Mouse (Mus musculus) CH12.LX (cell line): ENCODE results near the gene Pdgfa. TPM values are rescaled to one million over a fixed set of nuclear protein-coding genes. Genes with fewer than 3 reads are reported as not detected.

Experiments
- DNase-seq: peaks from one replicate; pipeline ENCODE4 v3.0.0-alpha.2; 2013; ENCODE audit errors: extremely low read depth
- H3K27ac ChIP-seq: 2 replicates; pipeline ENCODE4 v1.5.1; 2012; ENCODE audit warnings: low read depth, mild to moderate bottlenecking, control low read depth, moderate library complexity; ENCODE audit not compliant: insufficient read depth
- H3K27me3 ChIP-seq: replicated peaks from 2 replicates; pipeline ENCODE3; 2012; ENCODE audit warnings: inconsistent platforms
- H3K36me3 ChIP-seq, 2 experiments: replicated peaks in 1 of 2; 2 replicates each; pipeline versions ENCODE3 to v1.6.1; 2012; ENCODE audit warnings: inconsistent platforms in 1 of 2, low read length in 1 of 2, mild to moderate bottlenecking in 1 of 2, mixed read lengths in 1 of 2, moderate library complexity in 1 of 2; ENCODE audit not compliant: control insufficient read depth in 1 of 2, insufficient read depth in 1 of 2
- H3K4me1 ChIP-seq, 2 experiments: 2 replicates each; pipeline ENCODE4 v1.6.1; 2012; ENCODE audit warnings: inconsistent platforms in 1 of 2, moderate library complexity in 1 of 2; ENCODE audit not compliant: insufficient read depth in 2 of 2, control insufficient read depth in 1 of 2
- H3K4me2 ChIP-seq: 2 replicates; pipeline ENCODE4 v1.6.1; 2012; ENCODE audit warnings: low read depth, mild to moderate bottlenecking, control low read depth; ENCODE audit not compliant: poor library complexity, insufficient read depth, severe bottlenecking
- H3K4me3 ChIP-seq, 3 experiments: fragments of 150-350 bp in 1 of 3; sonication (generic) in 1 of 3; replicated peaks in 1 of 3; 2 replicates each; pipeline versions ENCODE3 to v1.5.1; 2011 to 2012; ENCODE audit warnings: low read depth in 2 of 3, low read length in 2 of 3, mild to moderate bottlenecking in 2 of 3, moderate library complexity in 2 of 3, control low read depth in 1 of 3, improper control_type of control experiment in 1 of 3, inconsistent platforms in 1 of 3, mixed read lengths in 1 of 3; ENCODE audit not compliant: poor library complexity in 1 of 3
- H3K79me2 ChIP-seq: replicated peaks from 2 replicates; pipeline ENCODE4 v1.6.1; 2012; ENCODE audit warnings: mild to moderate bottlenecking, moderate library complexity; ENCODE audit not compliant: control insufficient read depth, poor library complexity, insufficient read depth, severe bottlenecking; ENCODE audit errors: extremely low read depth
- H3K9ac ChIP-seq: 2 replicates; pipeline ENCODE4 v1.6.1; 2012; ENCODE audit warnings: low read depth, mild to moderate bottlenecking, control low read depth, moderate library complexity; ENCODE audit not compliant: insufficient read depth
- H3K9me3 ChIP-seq: replicated peaks from 2 replicates; pipeline ENCODE3; 2012; ENCODE audit warnings: low read length, inconsistent platforms, mixed read lengths
- BHLHE40 ChIP-seq: IDR thresholded peaks from 2 replicates; pipeline ENCODE4 v1.6.1; 2011; ENCODE audit warnings: mild to moderate bottlenecking, low read depth, low read length, improper control_type of control experiment
- CHD1 ChIP-seq: IDR thresholded peaks from 2 replicates; pipeline ENCODE4 v1.6.1; 2012; ENCODE audit warnings: low read depth, low read length, improper control_type of control experiment, inconsistent platforms
- CHD2 ChIP-seq: IDR thresholded peaks from 2 replicates; pipeline ENCODE4 v1.6.1; 2011; ENCODE audit warnings: low read length, improper control_type of control experiment
- CTCF ChIP-seq, 2 experiments: IDR thresholded peaks in 1 of 2; conservative IDR thresholded peaks in 1 of 2; 2 replicates each; pipeline ENCODE4 v1.5.1; 2011 to 2012; ENCODE audit warnings: low read depth in 2 of 2, low read length in 2 of 2, improper control_type of control experiment in 1 of 2, inconsistent platforms in 1 of 2, mild to moderate bottlenecking in 1 of 2, moderate library complexity in 1 of 2
- E2F4 ChIP-seq: IDR thresholded peaks from 2 replicates; pipeline ENCODE4 v1.6.1; 2011; ENCODE audit warnings: low read depth, low read length, improper control_type of control experiment; ENCODE audit not compliant: insufficient replicate concordance
- ELF1 ChIP-seq: IDR thresholded peaks from 2 replicates; pipeline ENCODE4 v1.6.1; 2014; ENCODE audit warnings: low read depth, mild to moderate bottlenecking, inconsistent platforms, low read length, improper control_type of control experiment
- EP300 ChIP-seq: IDR thresholded peaks from 2 replicates; pipeline ENCODE4 v1.6.1; 2011; ENCODE audit warnings: low read length, improper control_type of control experiment
- ETS1 ChIP-seq: conservative IDR thresholded peaks from 2 replicates; pipeline ENCODE4 v1.6.1; 2012; ENCODE audit warnings: low read depth, mild to moderate bottlenecking, inconsistent platforms, low read length, improper control_type of control experiment, moderate library complexity
- GABPA ChIP-seq: IDR thresholded peaks from 2 replicates; pipeline ENCODE4 v1.6.1; 2012; ENCODE audit warnings: low read depth, low read length, improper control_type of control experiment, inconsistent platforms; ENCODE audit not compliant: insufficient replicate concordance
- HCFC1 ChIP-seq: IDR thresholded peaks from 2 replicates; pipeline ENCODE4 v1.6.1; 2012; ENCODE audit warnings: low read depth, mild to moderate bottlenecking, inconsistent platforms, low read length, improper control_type of control experiment
- IRF4 ChIP-seq: IDR thresholded peaks from 2 replicates; pipeline ENCODE4 v1.6.1; 2014; ENCODE audit warnings: low read depth, mild to moderate bottlenecking, inconsistent platforms, low read length, improper control_type of control experiment
- JUN ChIP-seq: IDR thresholded peaks from 2 replicates; pipeline ENCODE4 v1.6.1; 2011; ENCODE audit warnings: low read depth, mild to moderate bottlenecking, low read length, improper control_type of control experiment, moderate library complexity; ENCODE audit not compliant: insufficient read depth
- JUND ChIP-seq: conservative IDR thresholded peaks from 2 replicates; pipeline ENCODE4 v1.6.1; 2011; ENCODE audit warnings: low read depth, low read length, improper control_type of control experiment
- KAT2A ChIP-seq: IDR thresholded peaks from 2 replicates; pipeline ENCODE4 v1.6.1; 2012; ENCODE audit warnings: low read length, improper control_type of control experiment, inconsistent platforms; ENCODE audit not compliant: insufficient replicate concordance
- MAFK ChIP-seq: IDR thresholded peaks from 2 replicates; pipeline ENCODE4 v1.6.1; 2011; ENCODE audit warnings: low read length, improper control_type of control experiment; ENCODE audit not compliant: insufficient replicate concordance
- MAX ChIP-seq: IDR thresholded peaks from 2 replicates; pipeline ENCODE4 v1.6.1; 2011; ENCODE audit warnings: low read length, improper control_type of control experiment
- MAZ ChIP-seq: IDR thresholded peaks from 2 replicates; pipeline ENCODE4 v1.6.1; 2012; ENCODE audit warnings: low read depth, mild to moderate bottlenecking, inconsistent platforms, low read length, improper control_type of control experiment, moderate library complexity
- MEF2A ChIP-seq: IDR thresholded peaks from 2 replicates; pipeline ENCODE4 v1.6.1; 2014; ENCODE audit warnings: low read depth, mild to moderate bottlenecking, inconsistent platforms, low read length, improper control_type of control experiment, borderline replicate concordance
- MXI1 ChIP-seq: IDR thresholded peaks from 2 replicates; pipeline ENCODE4 v1.6.1; 2011; ENCODE audit warnings: mild to moderate bottlenecking, low read depth, low read length, improper control_type of control experiment
- MYC ChIP-seq: IDR thresholded peaks from 2 replicates; pipeline ENCODE4 v1.6.1; 2011; ENCODE audit warnings: low read depth, mild to moderate bottlenecking, improper control_type of control experiment, low read length
- NELFE ChIP-seq: IDR thresholded peaks from 2 replicates; pipeline ENCODE4 v1.6.1; 2011; ENCODE audit warnings: low read depth, low read length, improper control_type of control experiment
- NRF1 ChIP-seq: IDR thresholded peaks from 2 replicates; pipeline ENCODE4 v1.6.1; 2014; ENCODE audit warnings: low read depth, mild to moderate bottlenecking, inconsistent platforms, low read length, improper control_type of control experiment, moderate library complexity
- PAX5 ChIP-seq: IDR thresholded peaks from 2 replicates; pipeline ENCODE4 v1.6.1; 2012; ENCODE audit warnings: low read length, inconsistent platforms, mixed read lengths
- POLR2A ChIP-seq: IDR thresholded peaks from 2 replicates; pipeline ENCODE4 v1.6.1; 2011; ENCODE audit warnings: low read depth, mild to moderate bottlenecking, improper control_type of control experiment, low read length
- POLR2AphosphoS2 ChIP-seq: IDR thresholded peaks from 2 replicates; pipeline ENCODE4 v1.6.1; 2011; ENCODE audit warnings: low read depth, low read length, improper control_type of control experiment
- RAD21 ChIP-seq: IDR thresholded peaks from 2 replicates; pipeline ENCODE4 v1.6.1; 2011; ENCODE audit warnings: low read depth, mild to moderate bottlenecking, low read length, improper control_type of control experiment, moderate library complexity
- RCOR1 ChIP-seq: conservative IDR thresholded peaks from 2 replicates; pipeline ENCODE4 v1.6.1; 2012; ENCODE audit warnings: low read depth, mild to moderate bottlenecking, inconsistent platforms, low read length, improper control_type of control experiment
- SIN3A ChIP-seq: IDR thresholded peaks from 2 replicates; pipeline ENCODE4 v1.6.1; 2012; ENCODE audit warnings: low read length, improper control_type of control experiment, inconsistent platforms
- SMC3 ChIP-seq: IDR thresholded peaks from 2 replicates; pipeline ENCODE4 v1.6.1; 2011; ENCODE audit warnings: low read depth, low read length, improper control_type of control experiment
- TBP ChIP-seq: conservative IDR thresholded peaks from 2 replicates; pipeline ENCODE4 v1.6.1; 2011; ENCODE audit warnings: low read depth, low read length, improper control_type of control experiment
- TCF12 ChIP-seq: IDR thresholded peaks from 2 replicates; pipeline ENCODE4 v1.6.1; 2014; ENCODE audit warnings: low read depth, mild to moderate bottlenecking, inconsistent platforms, low read length, improper control_type of control experiment
- UBTF ChIP-seq: IDR thresholded peaks from 2 replicates; pipeline ENCODE4 v1.6.1; 2012; ENCODE audit warnings: low read depth, mild to moderate bottlenecking, inconsistent platforms, low read length, improper control_type of control experiment, moderate library complexity
- USF1 ChIP-seq: IDR thresholded peaks from 2 replicates; pipeline ENCODE4 v1.6.1; 2014; ENCODE audit warnings: low read depth, mild to moderate bottlenecking, inconsistent platforms, low read length, improper control_type of control experiment
- USF2 ChIP-seq: conservative IDR thresholded peaks from 2 replicates; pipeline ENCODE4 v1.6.1; 2011; ENCODE audit warnings: low read depth, low read length, improper control_type of control experiment
- ZC3H11A ChIP-seq: IDR thresholded peaks from 2 replicates; pipeline ENCODE4 v1.6.1; 2012; ENCODE audit warnings: low read depth, mild to moderate bottlenecking, inconsistent platforms, low read length, improper control_type of control experiment
- ZKSCAN1 ChIP-seq: IDR thresholded peaks from 2 replicates; pipeline ENCODE4 v1.6.1; 2012; ENCODE audit warnings: low read depth, inconsistent platforms, low read length, improper control_type of control experiment, borderline replicate concordance
- ZMIZ1 ChIP-seq: IDR thresholded peaks from 2 replicates; pipeline ENCODE4 v1.6.1; 2012; ENCODE audit warnings: low read depth, mild to moderate bottlenecking, inconsistent platforms, low read length, improper control_type of control experiment
- ZNF384 ChIP-seq: IDR thresholded peaks from 2 replicates; pipeline ENCODE4 v1.6.1; 2012; ENCODE audit warnings: low read depth, low read length, improper control_type of control experiment, inconsistent platforms
- dilution Hi-C: fragments of 300-500 bp; cut with MboI; formaldehyde crosslinking; loops from 2 replicates; pipeline ENCODE4 v1.14.3; 2020; ENCODE audit warnings: low sequenced_read_pairs; ENCODE audit not compliant: extremely low pct_unique_long_range_greater_than_20kb, extremely low pct_ligation_motif_present
- in situ Hi-C: fragments of 300-500 bp; cut with MboI; formaldehyde crosslinking; loops from 3 replicates; pipeline ENCODE4 v1.14.3; 2019; ENCODE audit warnings: low sequenced_read_pairs, low pct_ligation_motif_present, low pct_unique_long_range_greater_than_20kb, mixed read lengths
- polyA plus RNA-seq: library from polyadenylated mRNA; unstranded; fragments of >175 nt; gene quantifications from 2 replicates; pipeline ENCODE4 v1.2.1, GENCODE M21; 2012; ENCODE audit warnings: low read depth; ENCODE audit not compliant: insufficient read length
- total RNA-seq, 2 experiments: library from RNA; depleted of rRNA; stranded (reverse); fragments of 300-350 nt in 1 of 2; fragments of >200 nt in 1 of 2; gene quantifications; 2 replicates each; pipeline ENCODE4 v1.2.3; 2012 to 2014

Gene Pdgfa
- total and polyA plus RNA-seq, 3 experiments: 26.5 to 30.7 (median 27.5) TPM

DNA sequence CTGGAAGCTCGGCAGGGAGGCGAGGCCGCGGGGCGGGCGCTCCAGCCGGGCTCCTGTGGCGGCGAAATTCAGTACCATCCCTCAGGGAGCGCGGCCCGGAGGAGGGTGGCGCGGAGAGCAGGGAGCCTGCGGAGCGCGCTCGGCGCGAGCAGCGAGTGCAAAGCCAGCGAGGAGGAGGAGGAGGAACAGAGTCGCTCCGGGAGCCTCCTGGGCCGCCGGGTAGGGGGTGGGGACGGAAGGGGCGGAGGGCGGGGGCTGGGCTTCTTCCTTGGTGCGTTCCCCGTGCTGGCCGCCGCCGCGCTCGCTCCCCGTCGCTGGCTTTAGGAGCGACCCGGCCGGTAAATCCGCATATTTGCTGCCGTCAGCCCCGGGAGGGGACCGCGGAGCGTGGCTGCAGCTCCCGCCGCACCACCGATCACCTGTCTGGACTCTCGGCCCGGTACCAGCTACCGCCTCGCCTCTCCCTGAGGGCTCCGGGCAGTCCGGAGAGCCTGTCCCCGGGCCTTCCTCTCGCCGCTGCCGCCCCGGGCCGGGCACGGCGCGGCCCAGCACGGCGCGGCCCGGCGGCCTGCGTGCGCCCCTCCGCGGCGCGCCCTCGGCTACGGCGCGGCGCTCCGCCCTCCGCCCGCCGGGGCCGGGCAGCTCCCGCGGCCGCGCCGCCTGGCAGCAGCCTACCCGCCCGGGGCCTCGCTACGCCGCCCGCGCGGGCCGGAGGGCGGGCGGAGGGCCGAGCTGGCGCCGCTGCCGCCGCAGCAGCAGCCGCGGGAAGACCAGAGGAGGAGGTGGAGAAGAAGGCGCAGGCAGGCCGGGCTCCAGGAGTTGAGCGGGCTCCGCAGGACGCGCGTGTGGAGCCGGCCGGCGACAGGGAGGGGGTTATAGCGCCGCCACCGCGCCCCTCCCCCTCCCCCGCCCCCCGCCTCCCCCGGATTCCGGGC lies 2.1 kb downstream of the Pdgfa start:
- peak overlapping the region; percentile 86 for H3K27ac ChIP-seq
- peak overlapping the region; percentile 91 for H3K9ac ChIP-seq
- dilution Hi-C loops: no loop called here
- TF ChIP-seq MAZ (peak; percentile 48; the same call in 1 of the 2 replicates), PAX5 (no peak), SIN3A (peak; percentile 32; the same call in 1 of the 2 replicates), ETS1 (no peak), CHD1 (no peak), TCF12 (no peak), BHLHE40 (no peak), USF1 (no peak), USF2 (no peak), ZKSCAN1 (no peak), RAD21 (no peak), SMC3 (no peak), ZC3H11A (no peak), NRF1 (0 out of 2 replicates have a peak, but pooled peaks have one; percentile 6), GABPA (no peak), MEF2A (no peak), ZNF384 (no peak), CHD2 (peak; percentile 53; the same call in 1 of the 2 replicates), HCFC1 (peak; percentile 44; the same call in 1 of the 2 replicates), ZMIZ1 (peak; percentile 76), MXI1 (peak; percentile 54), IRF4 (peak; percentile 35; the same call in 1 of the 2 replicates), JUND (no peak), UBTF (peak; percentile 74), POLR2A (peak; percentile 66), MYC (no peak), ELF1 (no peak), POLR2AphosphoS2 (no peak; the same call in 1 of the 2 replicates), MAFK (no peak), EP300 (no peak), MAX (no peak), NELFE (peak; percentile 67), JUN (no peak), TBP (no peak), RCOR1 (no peak), CTCF (conservative IDR thresholded peaks at IDR 0.05 in 1 of 2, IDR thresholded peaks at IDR 0.05 in 1 of 2; ENCODE audit: low read depth in 2 of 2, low read length in 2 of 2) (no peak), KAT2A (no peak), E2F4 (no peak)
- H3K4me3 ChIP-seq: peak overlapping the region; percentile 71 to 88 (median 83)
- in situ Hi-C loops: no loop called here
- no peaks in the 10 kb centered on the region for H3K27me3 ChIP-seq
- peak; percentile 81 for DNase-seq
- H3K36me3 ChIP-seq: peaks cover 4 to 37% of the 10 kb centered on the region in 2 experiments
- H3K4me1 ChIP-seq: peaks cover 4 to 42% of the 10 kb centered on the region in 2 experiments; a peak in 3 of 4 replicates
- H3K4me2 ChIP-seq: peak overlapping the region; percentile 48
- peaks cover 8% of the 10 kb centered on the region for H3K9me3 ChIP-seq
- peaks cover 11% of the 10 kb centered on the region for H3K79me2 ChIP-seq
